Mouse (Mus musculus) G1E (cell line): ENCODE results near the gene Ckmt2. TPM values are rescaled to one million over a fixed set of nuclear protein-coding genes. Genes with fewer than 3 reads are reported as not detected.

ENCODE experiments used
- ATAC-seq: 2 replicates; pipeline ENCODE4 v1.8.0; 2016; ENCODE audit warnings: mild to moderate bottlenecking; ENCODE audit not compliant: insufficient number of reproducible peaks, poor library complexity, low FRiP score, severe bottlenecking; ENCODE audit errors: extremely low read depth
- DNase-seq: peaks from one replicate; pipeline ENCODE4 v3.0.0; 2012; ENCODE audit warnings: low spot score
- H3K27me3 ChIP-seq: 2 replicates; pipeline ENCODE4 v1.6.1; 2012; ENCODE audit warnings: mild to moderate bottlenecking, low read length, inconsistent platforms; ENCODE audit not compliant: insufficient read depth
- H3K36me3 ChIP-seq: replicated peaks from 2 replicates; pipeline ENCODE3; 2012; ENCODE audit warnings: mild to moderate bottlenecking, inconsistent platforms
- H3K4me1 ChIP-seq: 2 replicates; pipeline ENCODE4 v1.6.1; 2012; ENCODE audit warnings: low read depth, low read length, inconsistent platforms, mixed read lengths; ENCODE audit not compliant: insufficient read depth
- H3K4me3 ChIP-seq: 2 replicates; pipeline ENCODE4 v1.5.1; 2012; ENCODE audit warnings: low read depth, mild to moderate bottlenecking, inconsistent platforms, low read length, moderate library complexity, mixed read lengths
- H3K9me3 ChIP-seq: replicated peaks from 2 replicates; pipeline ENCODE4 v1.6.1; 2012; ENCODE audit warnings: inconsistent platforms
- CTCF ChIP-seq: IDR thresholded peaks from 2 replicates; pipeline ENCODE4 v1.5.1; 2012; ENCODE audit warnings: low read depth, low read length, inconsistent platforms, mixed read lengths
- GATA1 ChIP-seq: IDR thresholded peaks from 2 replicates; pipeline ENCODE4 v1.6.1; 2012; ENCODE audit warnings: borderline replicate concordance, low read length, inconsistent platforms, mixed read lengths
- GATA2 ChIP-seq: IDR thresholded peaks from 2 replicates; pipeline ENCODE4 v1.6.1; 2012; ENCODE audit warnings: low read depth, low read length, inconsistent platforms, borderline replicate concordance
- POLR2AphosphoS5 ChIP-seq: IDR thresholded peaks from 2 replicates; pipeline ENCODE4 v1.6.1; 2012; ENCODE audit warnings: low read depth, low read length, inconsistent platforms; ENCODE audit not compliant: insufficient replicate concordance
- TAL1 ChIP-seq: conservative IDR thresholded peaks from 2 replicates; pipeline ENCODE4 v1.6.1; 2012; ENCODE audit warnings: low read depth, low read length, inconsistent platforms, mixed read lengths
- polyA plus RNA-seq: library from polyadenylated mRNA; stranded (reverse); fragments of >175 nt; gene quantifications from 2 replicates; pipeline ENCODE4 v1.2.3, GENCODE M21; 2012
- total RNA-seq, 2 experiments: library from RNA; stranded (forward) in 1 of 2; stranded (reverse) in 1 of 2; fragments of 200-1000 nt in 1 of 2; fragments of >200 nt in 1 of 2; fragmentation: Nextera tagmentation in 1 of 2; gene quantifications; 2 replicates each; pipeline ENCODE4 v1.2.3; 2014 to 2017

Ckmt2 gene
- total RNA-seq (2014; fragmentation: Nextera tagmentation) (not detected in 2 replicates), total RNA-seq (2017) (not detected in 2 replicates), polyA plus RNA-seq (not detected in 2 replicates)

- H3K4me1 ChIP-seq = no peaks in the 10 kb centered on the region
- H3K9me3 ChIP-seq = no peaks in the 10 kb centered on the region
- ATAC-seq (no peak), DNase-seq (no peak)
- peaks cover 26% of the 10 kb centered on the region for H3K27me3 ChIP-seq
- H3K36me3 ChIP-seq = no peaks in the 10 kb centered on the region
- H3K4me3 ChIP-seq = no peak within 1 kb of the TSS
- TF ChIP-seq GATA2 (no peak), CTCF (no peak), TAL1 (no peak), GATA1 (no peak), POLR2AphosphoS5 (no peak)
These were observed at the start of gene Ckmt2 for GRCm38 (mm10) chr13:91876741-91877349. TSS of gene Ckmt2 (minus strand) at chr13:91876885.

- Histone ChIP-seq H3K36me3 (no peaks in the 10 kb centered on the region), H3K4me1 (no peaks in the 10 kb centered on the region), H3K9me3 (no peaks in the 10 kb centered on the region), H3K27me3 (no peaks in the 10 kb centered on the region), H3K4me3 (no peak overlapping the region)
- no peak for TF ChIP-seq GATA2
- TF ChIP-seq TAL1 = no peak
- TF ChIP-seq POLR2AphosphoS5 = no peak
- no peak for TF ChIP-seq GATA1
- TF ChIP-seq CTCF = no peak
- no peak for DNase-seq
- peak; percentile 73 for ATAC-seq
These were observed 44.3 kb upstream of the Ckmt2 start for GRCm38 (mm10) chr13:91921010-91921409.

GRCm38 (mm10) chr13:91918764-91919163, 42.1 kb upstream of the Ckmt2 start:
- no peak for ATAC-seq
- TF ChIP-seq POLR2AphosphoS5 (no peak), GATA1 (no peak), GATA2 (no peak), TAL1 (no peak), CTCF (no peak)

GRCm38 (mm10) chr13:91917835-91918234, 41.1 kb upstream of the Ckmt2 start:
- TF ChIP-seq POLR2AphosphoS5 = no peak
- TF ChIP-seq CTCF = no peak
- no peak for TF ChIP-seq GATA1
- no peak for TF ChIP-seq TAL1
- no peak for TF ChIP-seq GATA2
- ATAC-seq (no peak), DNase-seq (no peak)
- Histone ChIP-seq H3K4me3 (no peak overlapping the region), H3K36me3 (no peaks in the 10 kb centered on the region), H3K4me1 (no peaks in the 10 kb centered on the region), H3K27me3 (peaks cover 3% of the 10 kb centered on the region; the same call in 1 of the 2 replicates), H3K9me3 (no peaks in the 10 kb centered on the region)

More at GRCm38 (mm10) chr13:91918764-91919163, 42.1 kb upstream of the Ckmt2 start:
- no peak for DNase-seq
- no peaks in the 10 kb centered on the region for H3K36me3 ChIP-seq
- no peaks in the 10 kb centered on the region for H3K9me3 ChIP-seq
- no peaks in the 10 kb centered on the region for H3K4me1 ChIP-seq
- H3K27me3 ChIP-seq = peaks cover 3% of the 10 kb centered on the region; the same call in 1 of the 2 replicates
- no peak overlapping the region for H3K4me3 ChIP-seq

- ATAC-seq = no peak
- no peaks in the 10 kb centered on the region for H3K36me3 ChIP-seq
- no peaks in the 10 kb centered on the region for H3K4me1 ChIP-seq
- H3K4me3 ChIP-seq = no peak overlapping the region
- DNase-seq = no peak
- TF ChIP-seq TAL1 (no peak), POLR2AphosphoS5 (no peak), GATA1 (no peak), GATA2 (no peak), CTCF (no peak)
- no peaks in the 10 kb centered on the region for H3K9me3 ChIP-seq
- H3K27me3 ChIP-seq = peaks cover 9% of the 10 kb centered on the region; the same call in 1 of the 2 replicates
These were observed 39.6 kb upstream of the Ckmt2 start for GRCm38 (mm10) chr13:91916308-91916707.

- ATAC-seq (no peak), DNase-seq (no peak)
- peaks cover 9% of the 10 kb centered on the region; the same call in 1 of the 2 replicates for H3K27me3 ChIP-seq
- H3K4me1 ChIP-seq = no peaks in the 10 kb centered on the region
- no peaks in the 10 kb centered on the region for H3K9me3 ChIP-seq
- H3K36me3 ChIP-seq = no peaks in the 10 kb centered on the region
- TF ChIP-seq TAL1 (no peak), GATA2 (no peak), POLR2AphosphoS5 (no peak), GATA1 (no peak), CTCF (no peak)
- H3K4me3 ChIP-seq = no peak overlapping the region
These were observed 39.0 kb upstream of the Ckmt2 start for GRCm38 (mm10) chr13:91915582-91916239.
